Mouse (Mus musculus) embryonic fibroblast, embryonic 13.5 days (primary cell): ENCODE data around the gene Usp48.

ENCODE experiments used
- CTCF ChIP-seq: IDR thresholded peaks from 2 replicates; pipeline ENCODE4 v1.5.1; 2011; ENCODE audit warnings: mild to moderate bottlenecking, control low read depth, low read length, moderate library complexity, borderline replicate concordance; ENCODE audit not compliant: insufficient read depth
- POLR2A ChIP-seq: IDR thresholded peaks from 2 replicates; pipeline ENCODE4 v1.6.1; 2011; ENCODE audit warnings: low read depth, mild to moderate bottlenecking, control low read depth, low read length, moderate library complexity

DNA sequence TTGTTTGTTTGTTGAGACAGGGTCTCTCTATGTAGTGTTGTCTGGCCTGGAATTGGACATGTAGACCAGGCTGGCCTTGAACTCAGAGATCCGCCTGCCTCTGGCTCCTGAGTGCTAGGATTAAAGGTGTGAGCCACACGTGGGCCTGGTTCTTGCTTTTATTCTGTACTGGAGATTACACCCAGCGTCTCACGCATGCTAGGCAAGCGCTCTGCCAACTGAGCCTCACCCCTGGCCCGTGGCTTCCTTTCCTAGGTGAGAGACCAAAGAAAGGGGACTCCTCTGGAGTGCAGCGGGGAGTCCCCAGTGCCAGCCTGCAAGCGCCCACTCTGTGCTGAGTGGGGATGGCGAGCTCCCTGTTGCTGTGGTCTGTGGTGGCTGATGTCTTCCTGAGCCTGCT, 85.0 kb downstream of the Usp48 start:
- no peak for TF ChIP-seq CTCF
- no peak for TF ChIP-seq POLR2A
